Mouse (Mus musculus) megakaryocyte, adult 5-6 weeks (primary cell): ENCODE data around the gene Map2k3. TPM values are rescaled to one million over a fixed set of nuclear protein-coding genes. Genes with fewer than 3 reads are reported as not detected.
"Not testable (repeated sequence)": the region's sequence is repeated elsewhere in the genome, so short reads cannot be mapped to it uniquely, and the experiment has no call there.

Source experiments
- ATAC-seq: 2 replicates; pipeline ENCODE4 v1.8.0; 2016; ENCODE audit warnings: mild to moderate bottlenecking, inconsistent platforms; ENCODE audit not compliant: poor library complexity, severe bottlenecking
- total RNA-seq, 2 experiments: library from RNA; stranded (forward) in 1 of 2; stranded (reverse) in 1 of 2; fragments of 153-499, 151-499 nt in 1 of 2; fragments of 221-1000, 200-1000 nt in 1 of 2; gene quantifications; 2 replicates each; pipeline versions ENCODE4 v1.2.3 to v1.2.4; 2015 to 2017

Gene Map2k3
- total RNA-seq (2015) (34.2 and 37.2 TPM in 2 replicates), total RNA-seq (2017) (10.5 and 16.3 TPM in 2 replicates)

DNA sequence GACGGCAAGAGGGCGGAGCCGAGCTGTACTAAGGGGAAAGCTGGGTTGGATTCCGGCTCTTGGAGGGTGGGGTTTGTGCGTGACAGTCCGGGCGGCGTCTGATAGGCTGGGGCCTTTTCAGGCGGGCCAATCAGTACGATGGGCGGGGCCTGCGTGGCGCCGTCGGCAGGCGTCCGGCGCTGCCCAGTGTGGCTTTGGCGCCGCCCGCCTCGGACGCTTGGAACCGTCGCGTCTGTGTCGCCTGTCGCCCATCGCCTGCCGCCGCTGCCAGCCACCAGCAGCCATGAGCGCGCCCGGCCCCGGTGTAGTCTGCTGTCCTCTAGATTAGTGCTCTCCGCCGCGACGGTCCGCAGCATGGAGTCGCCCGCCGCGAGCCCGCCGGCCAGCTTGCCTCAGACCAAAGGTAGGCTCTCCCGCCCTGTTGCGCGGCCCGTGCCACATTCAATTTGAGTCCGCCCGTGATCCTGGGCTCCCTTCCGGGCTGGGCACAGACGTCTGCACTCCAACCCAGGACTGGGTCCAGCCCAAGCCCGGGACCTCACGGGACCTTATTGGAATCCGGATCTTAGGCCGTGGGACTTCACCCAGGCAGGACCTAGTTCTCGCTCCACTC lies at the start of gene Map2k3:
Map2k3 (plus strand) TSS at position 165 of the 613 bp plus-strand sequence.
- peak; percentile 75 for ATAC-seq

DNA sequence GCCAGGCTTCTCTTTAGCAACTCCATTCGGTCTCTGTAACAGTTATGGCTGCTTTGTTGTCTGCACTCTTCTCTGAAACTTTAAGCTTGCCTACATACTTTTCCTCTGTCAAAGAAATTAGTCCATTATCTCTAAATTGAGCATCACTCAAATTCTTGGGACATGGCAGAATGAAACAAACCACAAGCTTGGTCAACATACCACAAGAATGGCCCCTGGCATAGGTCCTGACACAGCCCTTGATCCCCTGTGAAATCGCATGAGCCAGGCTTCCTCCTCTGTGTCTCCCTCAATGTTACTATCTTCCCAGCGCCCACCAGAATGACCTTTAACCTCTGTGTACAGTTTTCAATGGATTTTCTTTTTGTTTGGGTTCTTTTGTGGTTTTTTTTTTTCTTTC lies 49.4 kb upstream of the Map2k3 start:
- no peak for ATAC-seq

DNA sequence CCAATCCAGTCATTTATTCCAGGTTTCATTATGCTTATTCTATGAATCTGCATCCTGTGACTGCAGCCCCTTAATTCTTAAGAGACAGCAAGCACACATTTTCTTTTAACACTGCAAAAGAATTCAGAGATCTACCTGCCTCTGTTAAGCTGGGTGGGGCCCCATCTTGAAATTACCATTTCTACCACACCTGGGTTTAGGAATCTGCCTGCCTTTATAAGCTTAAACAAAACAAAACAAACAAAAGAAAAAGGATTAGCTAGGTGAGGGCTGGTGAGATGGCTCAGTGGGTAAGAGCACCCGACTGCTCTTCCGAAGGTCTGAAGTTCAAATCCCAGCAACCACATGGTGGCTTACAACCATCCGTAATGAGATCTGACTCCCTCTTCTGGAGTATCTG lies 44.8 kb upstream of the Map2k3 start:
- not testable (repeated sequence) for ATAC-seq

DNA sequence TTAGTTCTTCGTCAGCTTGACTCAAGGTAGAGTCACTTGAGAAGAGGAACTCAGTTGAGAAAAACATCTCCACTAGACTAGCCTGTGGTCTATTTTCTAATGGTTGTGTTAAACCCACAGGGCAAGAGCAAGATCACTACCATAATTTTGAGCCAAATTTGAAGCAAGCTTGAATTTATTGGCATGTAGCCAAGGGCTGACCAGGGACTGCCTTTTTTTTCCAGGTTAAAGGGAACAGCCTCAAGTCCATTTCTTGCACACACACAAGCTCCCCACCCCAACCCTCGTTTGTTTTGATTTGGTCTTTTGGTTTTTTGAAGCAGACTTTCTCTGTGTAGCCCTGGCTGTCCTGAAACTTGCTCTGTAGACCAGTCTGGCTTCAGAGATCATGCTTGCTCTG lies 42.0 kb upstream of the Map2k3 start:
- no peak for ATAC-seq

DNA sequence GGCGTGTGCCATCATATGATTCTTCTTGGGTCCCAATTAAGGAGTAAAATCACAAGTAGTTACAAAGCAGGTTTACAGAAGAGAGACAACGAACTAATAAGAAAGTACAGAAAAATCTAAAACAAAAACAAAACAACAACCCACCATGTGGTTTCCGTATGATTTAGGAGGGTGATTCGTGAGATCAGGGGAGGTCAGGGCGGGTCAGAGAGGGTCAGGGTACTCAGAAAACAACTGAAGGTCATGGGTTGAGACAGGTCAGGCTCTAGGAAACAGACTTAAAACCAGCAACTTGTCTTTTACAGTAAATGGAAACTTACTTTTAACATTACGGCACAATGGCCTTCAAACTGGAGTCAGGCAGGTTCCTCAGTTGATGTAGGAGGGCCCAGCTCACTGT lies 41.5 kb upstream of the Map2k3 start:
- ATAC-seq: no peak

DNA sequence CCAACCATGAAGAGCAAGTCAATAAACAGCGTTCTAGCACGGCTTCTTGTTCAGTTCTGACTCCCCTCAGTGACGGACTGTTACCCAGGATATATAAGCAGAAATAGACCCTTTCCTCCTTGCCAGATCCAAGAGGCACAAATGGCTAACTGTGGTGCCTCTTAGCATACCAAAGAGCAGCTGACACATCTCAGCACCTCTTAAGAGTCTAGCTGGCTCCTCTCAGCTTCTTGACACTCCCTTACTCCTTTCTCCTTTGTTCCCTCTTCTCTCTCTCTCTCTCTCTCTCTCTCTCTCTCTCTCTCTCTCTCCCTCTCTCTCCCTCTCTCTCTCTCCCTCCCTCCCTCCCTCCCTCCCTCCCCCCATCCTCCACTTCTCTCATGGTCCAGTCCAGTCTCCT lies 41.1 kb upstream of the Map2k3 start:
- ATAC-seq: no peak

DNA sequence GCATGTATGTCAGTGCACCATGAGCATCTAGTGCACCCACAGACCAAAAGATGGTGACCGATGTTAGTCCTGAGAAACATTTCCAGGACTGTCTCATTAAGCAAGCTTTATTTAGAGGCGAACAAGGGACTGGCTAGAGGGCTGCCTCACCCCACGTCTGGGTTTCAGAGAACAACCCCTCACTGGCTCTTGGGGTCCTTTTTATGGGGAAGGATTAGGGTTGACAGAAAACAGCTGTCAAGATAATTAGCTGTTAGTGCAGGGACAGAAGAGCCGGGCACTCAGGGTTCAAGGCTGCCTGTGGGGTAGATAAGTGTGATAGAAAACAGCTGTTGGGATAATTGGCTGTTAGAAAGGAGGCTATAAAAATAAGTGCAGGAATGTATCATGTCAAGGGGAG lies 35.9 kb upstream of the Map2k3 start:
- ATAC-seq: no peak

DNA sequence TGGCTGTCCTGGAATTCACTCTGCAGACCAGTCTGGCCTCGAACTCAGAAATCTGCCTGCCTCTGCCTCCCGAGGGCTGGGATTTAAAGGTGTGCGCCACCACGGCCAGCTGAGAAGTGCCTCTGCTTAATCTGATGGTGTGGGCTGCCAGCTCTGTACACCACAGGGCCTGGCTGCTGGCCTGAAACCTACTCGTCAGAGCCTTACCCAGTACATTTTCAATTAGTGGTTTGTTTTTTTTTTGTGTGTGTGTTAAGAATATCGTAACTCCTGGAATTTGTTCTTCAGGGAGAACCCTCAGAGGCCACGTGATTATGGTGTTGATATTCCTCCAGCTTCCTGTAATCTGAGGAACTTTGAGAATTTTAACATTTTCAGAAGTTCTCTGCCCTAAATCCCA lies 29.8 kb upstream of the Map2k3 start:
- no peak for ATAC-seq

DNA sequence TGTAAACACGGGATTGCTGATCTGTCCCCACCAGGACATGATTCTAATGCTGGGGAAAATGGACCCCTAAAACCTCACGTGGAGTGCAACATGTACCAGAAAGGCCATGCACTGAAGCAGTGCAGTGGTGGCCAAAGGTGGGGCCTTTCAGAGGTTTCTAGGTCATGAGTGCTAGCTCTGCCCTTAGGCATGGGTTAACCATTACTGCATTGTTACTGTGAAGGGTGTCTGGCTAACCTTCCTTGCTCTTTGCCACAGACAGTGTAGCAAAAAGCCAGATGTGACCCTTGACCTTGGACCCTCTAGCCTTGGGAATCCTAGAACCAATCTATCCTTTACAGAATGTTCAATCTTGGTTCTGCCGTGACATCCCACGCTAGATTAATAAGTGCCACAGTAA lies 29.3 kb upstream of the Map2k3 start:
- no peak for ATAC-seq

DNA sequence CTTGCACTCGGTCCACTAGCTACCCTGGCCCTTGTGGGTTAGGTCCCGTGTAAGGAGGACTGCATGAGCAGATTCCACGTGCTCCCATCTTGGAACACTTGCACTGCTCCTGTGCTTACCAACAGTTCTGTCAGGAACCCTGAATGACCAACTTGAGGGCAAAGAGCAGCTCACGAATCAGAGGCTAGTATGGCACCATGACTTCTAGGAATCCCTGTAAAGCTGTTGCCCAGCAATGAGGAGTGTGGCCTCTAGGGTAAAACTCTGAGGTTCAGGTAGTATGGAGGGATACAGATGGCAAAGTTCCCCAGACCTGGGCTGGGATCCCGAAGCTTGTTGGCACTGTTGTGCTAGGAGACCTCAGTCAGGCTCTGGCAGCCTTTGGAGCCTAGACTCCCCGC lies 28.2 kb upstream of the Map2k3 start:
- ATAC-seq: no peak

DNA sequence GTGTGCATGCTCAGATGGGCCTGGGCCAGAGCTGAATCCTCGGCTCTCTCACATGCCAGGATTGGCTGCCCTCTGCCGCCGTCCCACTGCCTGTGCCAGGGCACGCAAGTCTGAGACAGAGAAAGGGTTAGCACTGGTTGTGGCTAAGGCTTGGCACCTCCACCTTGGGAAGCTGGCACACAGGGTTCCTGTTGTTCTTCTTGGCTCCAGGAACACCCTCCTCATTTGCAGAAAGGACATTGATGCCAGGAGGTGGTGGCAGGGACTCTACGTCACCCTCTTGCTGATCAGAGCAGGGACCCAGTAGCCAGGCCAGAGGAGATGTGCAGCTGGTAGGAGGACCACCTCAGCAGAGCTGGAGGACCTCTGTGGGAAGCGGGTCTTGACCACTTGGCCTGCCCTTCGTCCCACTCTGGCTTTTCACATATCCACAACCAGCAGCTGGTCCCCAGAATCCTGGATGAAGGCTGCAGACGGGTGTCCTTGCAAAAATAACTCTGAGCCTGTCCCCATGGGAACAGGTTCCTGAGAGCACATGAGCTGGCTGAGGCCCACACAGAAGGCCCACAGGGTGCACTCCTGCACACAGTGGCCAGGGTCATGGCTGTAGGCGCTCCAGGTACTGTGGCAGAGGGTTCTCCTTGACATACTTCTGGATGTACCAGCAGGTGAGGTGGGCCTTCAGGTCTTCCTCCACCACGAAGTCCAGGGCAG lies 26.3 kb upstream of the Map2k3 start:
- no peak for ATAC-seq

DNA sequence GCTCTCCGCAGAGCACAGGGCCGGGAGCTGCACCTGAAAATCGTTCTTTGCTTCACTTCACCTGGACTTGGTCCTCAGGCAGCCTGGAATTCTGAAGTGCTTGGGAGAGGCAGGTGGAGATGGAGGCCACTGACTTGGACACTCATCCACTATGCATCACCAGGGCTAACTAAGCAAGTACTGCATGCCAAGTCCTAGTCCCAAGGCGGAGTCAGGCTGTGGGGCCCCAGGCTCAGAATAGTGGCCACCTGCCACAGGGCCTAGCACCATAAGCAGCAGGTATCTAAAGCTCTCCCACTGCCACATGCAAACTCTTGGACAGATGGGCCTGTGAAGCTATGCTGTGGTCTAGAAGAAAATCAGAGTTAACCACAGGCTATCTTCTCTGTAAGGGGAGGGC lies 25.4 kb upstream of the Map2k3 start:
- no peak for ATAC-seq

DNA sequence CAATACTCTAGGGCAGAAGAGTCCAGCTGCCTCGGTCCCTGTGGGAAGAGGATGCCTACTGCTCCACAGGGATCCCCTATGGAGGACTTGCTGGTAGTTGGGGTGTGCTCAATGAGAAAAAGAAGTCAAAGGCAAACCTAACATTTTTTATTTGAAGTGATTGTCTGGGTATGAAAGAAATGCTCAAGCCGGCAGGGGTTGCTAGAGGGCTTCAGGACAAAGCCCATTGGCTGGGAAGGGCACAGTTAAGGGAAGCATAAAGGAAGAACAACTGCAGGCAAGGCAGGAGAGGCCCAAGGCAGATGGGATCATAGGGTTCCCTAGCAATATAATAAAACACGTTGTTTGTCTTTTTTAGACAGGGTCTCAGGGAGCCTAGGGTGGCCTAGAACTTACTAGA lies 23.8 kb upstream of the Map2k3 start:
- ATAC-seq: no peak

DNA sequence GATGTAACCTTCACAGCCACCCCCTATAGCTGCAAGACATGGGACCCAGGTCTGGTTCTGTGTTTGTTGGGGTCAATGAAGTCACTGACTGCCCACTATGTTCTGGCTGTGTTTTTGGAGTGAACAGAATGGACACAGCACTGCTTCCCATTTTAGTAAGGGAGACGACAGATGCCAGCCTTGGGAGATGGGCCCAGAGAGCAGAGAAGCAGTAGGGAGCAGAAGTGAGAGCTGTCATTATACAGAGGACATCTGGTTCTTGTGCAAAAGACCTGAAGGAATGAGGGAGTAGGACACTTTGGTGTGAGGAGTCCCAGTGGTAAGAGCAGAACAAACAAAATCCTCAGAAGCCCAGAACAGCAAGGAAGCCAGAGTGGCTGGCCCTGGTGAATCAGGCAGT lies 22.2 kb upstream of the Map2k3 start:
- ATAC-seq: no peak

DNA sequence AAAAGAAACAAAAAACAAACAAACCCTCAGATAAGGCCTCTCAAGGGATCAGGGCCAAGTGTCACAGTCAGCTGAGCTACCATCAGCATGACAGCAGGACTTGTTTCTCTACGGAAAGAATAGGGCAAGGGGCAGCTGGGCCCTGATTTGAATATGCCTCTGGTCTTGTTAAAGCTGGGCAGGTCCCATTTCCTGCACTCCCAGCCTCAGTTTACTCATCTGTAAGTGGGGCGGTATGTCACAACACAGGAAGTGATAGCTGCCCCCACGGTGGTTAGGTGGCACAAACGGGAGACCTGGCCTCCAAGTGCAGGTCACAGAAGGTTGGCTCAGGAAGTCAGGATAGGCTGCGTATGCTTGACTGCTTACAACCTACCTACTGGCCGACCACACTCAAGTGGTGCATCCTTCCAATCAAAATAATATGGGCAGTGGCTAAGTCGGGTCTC lies 19.3 kb upstream of the Map2k3 start:
- ATAC-seq: no peak

DNA sequence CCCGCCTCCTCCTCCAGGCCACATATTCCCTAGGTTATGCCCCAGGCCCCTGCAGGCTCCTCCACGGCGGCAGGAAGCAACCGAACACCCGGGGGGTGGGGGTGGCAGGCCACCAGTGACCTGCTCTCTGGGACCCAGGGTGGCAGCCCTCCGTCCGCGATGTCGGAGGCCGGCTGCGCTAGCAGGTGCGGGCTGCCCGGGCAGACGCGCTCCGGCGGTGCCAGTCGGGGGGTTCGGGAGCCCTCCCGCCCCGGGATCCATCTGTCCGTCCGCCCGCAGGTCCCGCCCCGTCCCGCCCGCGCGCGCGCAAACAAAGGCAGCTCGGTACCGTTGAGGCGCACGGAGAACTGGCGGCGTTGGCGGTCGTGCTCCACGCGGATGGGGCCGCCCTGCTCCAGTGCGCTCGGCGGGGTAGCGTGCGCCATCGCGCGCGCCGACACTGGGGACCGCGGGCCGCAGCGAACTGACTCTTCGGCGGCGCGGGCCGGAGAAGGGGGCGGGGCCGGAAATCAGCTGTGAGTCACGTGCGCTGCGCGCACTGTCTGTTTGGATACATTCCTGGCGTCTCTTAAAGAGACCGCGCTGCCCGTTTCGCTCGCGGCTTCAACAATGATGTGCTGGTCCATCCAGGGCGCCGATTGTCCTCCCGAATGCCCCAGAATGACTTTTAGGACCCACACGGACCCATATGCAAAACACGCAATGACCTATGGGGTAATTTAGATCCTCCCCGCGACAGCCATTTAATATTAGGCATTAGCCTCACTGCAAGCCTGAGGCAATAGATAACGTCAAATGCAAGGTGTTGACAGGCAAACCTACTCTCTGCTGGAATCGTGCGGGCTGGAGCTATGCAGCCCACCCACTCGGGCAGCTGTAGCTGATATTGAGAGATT lies 18.3 kb upstream of the Map2k3 start:
- peak; percentile 96 for ATAC-seq

DNA sequence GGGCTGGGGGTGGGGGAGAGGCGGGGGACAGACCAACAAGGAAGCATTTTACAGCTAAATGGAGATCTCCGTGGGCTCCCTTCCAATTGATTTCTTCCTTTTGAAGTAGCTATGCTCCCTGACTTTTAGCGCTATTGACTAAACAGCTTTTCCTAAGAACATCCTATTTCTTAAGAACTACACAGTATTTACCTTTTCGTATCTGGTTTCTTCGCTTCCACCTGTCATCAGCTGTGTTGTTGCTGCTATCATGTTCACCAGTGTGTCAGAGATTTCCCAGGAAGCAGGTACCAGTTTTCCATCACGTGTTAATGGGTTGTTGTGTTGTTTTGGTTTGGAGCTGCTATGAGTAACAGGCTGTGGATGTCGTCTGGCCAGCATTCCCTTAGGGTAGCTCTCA lies 17.3 kb upstream of the Map2k3 start, which contains the start of gene Natd1:
Natd1 (minus strand) TSS at position 260 of the 400 bp plus-strand sequence.
- no peak for ATAC-seq

DNA sequence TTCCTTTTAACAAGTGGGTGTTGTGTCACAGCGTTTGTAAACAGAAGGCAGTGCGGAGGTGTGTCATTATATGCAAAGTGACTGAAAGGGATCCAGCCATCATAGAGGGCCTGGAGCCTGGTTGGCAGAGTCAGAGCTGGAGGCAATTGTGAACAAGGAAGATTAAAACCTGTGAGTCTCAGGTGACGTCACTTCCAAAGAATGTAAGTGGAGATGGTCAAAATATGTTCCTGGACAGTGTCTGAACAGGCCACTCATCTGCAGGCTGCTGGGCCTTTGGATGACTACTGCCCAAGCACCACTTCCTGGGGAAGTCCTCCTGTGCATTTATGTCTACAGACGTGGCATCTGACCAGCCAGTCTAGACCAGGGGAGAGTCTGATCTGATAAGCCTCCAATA lies 16.6 kb upstream of the Map2k3 start:
- no peak for ATAC-seq

DNA sequence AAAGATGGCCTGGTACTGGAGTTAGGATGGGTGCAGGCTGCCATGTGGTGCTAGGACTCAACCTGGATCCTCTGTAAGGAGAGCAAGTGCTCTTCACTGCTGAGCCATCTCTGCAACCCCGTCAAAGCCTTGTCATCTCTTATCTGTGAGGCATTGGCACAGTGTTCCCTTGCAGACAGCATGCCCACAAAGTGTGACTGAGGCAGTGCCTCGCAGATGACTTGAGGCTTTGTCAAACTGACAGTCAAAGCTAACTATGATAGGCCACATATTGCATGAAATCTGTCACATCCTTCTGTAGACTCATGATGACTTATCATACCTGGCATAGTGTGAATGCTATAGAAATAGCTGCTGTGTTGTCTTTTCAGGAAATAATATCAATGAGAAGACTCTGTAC lies 11.8 kb upstream of the Map2k3 start:
- no peak for ATAC-seq

DNA sequence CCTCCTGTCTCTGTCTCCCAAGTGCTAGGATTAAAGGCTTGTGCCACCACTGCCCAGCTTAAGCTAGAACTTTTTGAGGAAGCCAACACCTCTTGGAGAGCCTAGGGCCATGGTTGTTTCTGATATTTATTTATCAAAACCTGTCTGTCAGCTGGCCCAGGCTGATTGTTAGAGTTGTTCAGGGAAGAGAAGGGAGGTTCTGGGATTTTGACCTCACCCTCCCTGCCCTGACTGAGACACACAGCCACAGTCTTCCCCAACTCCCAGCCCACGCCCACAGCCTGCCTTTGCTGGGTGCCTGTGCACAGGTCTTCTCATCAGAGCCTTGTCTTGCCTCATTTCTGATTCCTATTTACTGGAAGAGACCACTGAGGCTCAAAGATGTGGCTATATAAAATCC lies 9.6 kb upstream of the Map2k3 start:
- no peak for ATAC-seq

DNA sequence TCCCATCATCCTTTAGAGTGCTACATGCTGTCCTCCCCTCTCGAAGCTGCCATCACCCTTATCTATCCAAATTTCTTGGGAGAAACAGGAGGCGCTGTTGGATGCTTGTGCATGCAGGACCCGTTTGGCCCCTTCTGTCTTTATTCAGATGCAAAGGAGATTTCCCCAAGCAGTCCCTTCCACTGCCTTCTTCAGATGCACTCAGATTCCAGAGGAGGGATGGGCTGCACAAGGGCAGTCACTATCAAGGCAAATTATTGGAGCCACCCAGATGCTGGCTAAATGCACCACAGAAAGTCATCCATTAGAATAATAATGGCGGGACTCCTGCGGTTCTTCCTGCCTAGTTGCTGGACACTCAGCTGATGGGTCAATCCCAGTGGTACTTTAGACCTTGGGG lies 8.9 kb upstream of the Map2k3 start:
- no peak for ATAC-seq

DNA sequence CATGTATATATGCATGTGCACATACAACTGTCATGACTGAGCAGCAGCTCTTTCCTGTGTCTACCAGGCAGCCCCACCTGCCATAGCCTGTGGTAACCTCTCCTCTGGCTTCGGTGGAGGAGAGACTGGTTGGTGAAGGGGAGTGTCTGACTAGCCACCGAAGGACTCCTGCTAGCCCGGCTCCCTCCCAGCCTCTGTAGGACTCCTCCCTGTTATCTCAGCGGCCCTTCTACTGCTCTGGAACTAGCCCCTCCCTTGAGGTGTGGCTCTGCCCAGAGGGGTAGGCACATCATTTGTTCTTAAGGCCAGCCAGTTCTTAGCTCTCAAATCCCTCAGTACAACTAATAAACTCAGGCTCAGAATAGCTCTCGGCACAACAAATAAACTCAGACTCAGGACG lies 7.3 kb upstream of the Map2k3 start:
- ATAC-seq: no peak
